Mouse (Mus musculus): ENCODE results near the gene Sdf2l1. TPM values are rescaled to one million over a fixed set of nuclear protein-coding genes. Genes with fewer than 3 reads are reported as not detected.

The Sdf2l1 gene
- polyA plus RNA-seq, 1 experiment from 2014 or later, result 60.1 TPM

MicroRNA genes within 50 kb of the gene (microRNA counts, 519-probe panel; counts per million panel counts)
- 4,569 counts per million, percentile 92 among the panel's probes with 10 or more counts for microRNA mmu-miR-130b
- microRNA mmu-miR-301b, result 2,908 counts per million, percentile 68 among the panel's probes with 10 or more counts

Small RNA genes within 50 kb of the gene (microRNA-seq; reads per million reads assigned to microRNA genes)
- 7,784 reads per million, percentile 94 among the genes with 10 or more reads in this experiment for gene Mir130b
- 104 reads per million, percentile 54 among the genes with 10 or more reads in this experiment for gene Mir301b

Other genes with a start within 250 kb of the Sdf2l1 start
- gene Ppm1f, start 235.9 kb downstream of the Sdf2l1 start, polyA plus RNA-seq (2015; fragmentation: Nextera tagmentation; extraction: Ambion mirVana), result 27.7 and 29.3 TPM in 2 replicates
- 136 and 149 TPM in 2 replicates for gene Mapk1, start 149.0 kb downstream of the Sdf2l1 start, polyA plus RNA-seq (2015; fragmentation: Nextera tagmentation; extraction: Ambion mirVana)
- 56.7 and 66.3 TPM in 2 replicates for gene Ypel1, start 62.7 kb downstream of the Sdf2l1 start, polyA plus RNA-seq (2015; fragmentation: Nextera tagmentation; extraction: Ambion mirVana)
- 159 and 161 TPM in 2 replicates for gene Ppil2, start 21.1 kb downstream of the Sdf2l1 start, polyA plus RNA-seq (2015; fragmentation: Nextera tagmentation; extraction: Ambion mirVana)
- gene 2610318N02Rik, start 7.2 kb downstream of the Sdf2l1 start, polyA plus RNA-seq (2015; fragmentation: Nextera tagmentation; extraction: Ambion mirVana), result 42.8 and 54.8 TPM in 2 replicates
- gene Ydjc, start 12.2 kb upstream of the Sdf2l1 start, polyA plus RNA-seq (2015; fragmentation: Nextera tagmentation; extraction: Ambion mirVana), result 9.3 and 10.9 TPM in 2 replicates
- gene Ccdc116, start 14.8 kb upstream of the Sdf2l1 start, polyA plus RNA-seq (2015; fragmentation: Nextera tagmentation; extraction: Ambion mirVana), result 0.62 and 0.98 TPM in 2 replicates
- 348 TPM in 2 replicates for gene Ube2l3, start 70.3 kb upstream of the Sdf2l1 start, polyA plus RNA-seq (2015; fragmentation: Nextera tagmentation; extraction: Ambion mirVana)
- gene Rimbp3, start 76.2 kb upstream of the Sdf2l1 start, polyA plus RNA-seq (2015; fragmentation: Nextera tagmentation; extraction: Ambion mirVana), result 0.35 and 0.43 TPM in 2 replicates
- gene Hic2, start 101.2 kb upstream of the Sdf2l1 start, polyA plus RNA-seq (2015; fragmentation: Nextera tagmentation; extraction: Ambion mirVana), result 6.3 and 7.1 TPM in 2 replicates
- 12.7 and 13.6 TPM in 2 replicates for gene Tmem191c, start 143.7 kb upstream of the Sdf2l1 start, polyA plus RNA-seq (2015; fragmentation: Nextera tagmentation; extraction: Ambion mirVana)
- gene Serpind1, start 199.0 kb upstream of the Sdf2l1 start, polyA plus RNA-seq (2015; fragmentation: Nextera tagmentation; extraction: Ambion mirVana), result 0.45 and 2.2 TPM in 2 replicates